Mouse (Mus musculus) brain, embryonic 14.5 days (tissue): Measurements from ENCODE around the gene Rad54l.

Experiments
- CTCF ChIP-seq: fragments of 200-500 bp; IDR thresholded peaks from 2 replicates; pipeline ENCODE4 v1.5.1; 2012; ENCODE audit warnings: inconsistent platforms, mild to moderate bottlenecking, moderate library complexity, borderline replicate concordance; ENCODE audit not compliant: insufficient read depth, insufficient read length; ENCODE audit errors: extremely low read depth
- POLR2A ChIP-seq: fragments of 200-500 bp; IDR thresholded peaks from 2 replicates; pipeline ENCODE4 v1.6.1; 2012; ENCODE audit warnings: mild to moderate bottlenecking, inconsistent platforms, borderline replicate concordance; ENCODE audit not compliant: poor library complexity, insufficient read depth, insufficient read length, severe bottlenecking; ENCODE audit errors: extremely low read depth

DNA sequence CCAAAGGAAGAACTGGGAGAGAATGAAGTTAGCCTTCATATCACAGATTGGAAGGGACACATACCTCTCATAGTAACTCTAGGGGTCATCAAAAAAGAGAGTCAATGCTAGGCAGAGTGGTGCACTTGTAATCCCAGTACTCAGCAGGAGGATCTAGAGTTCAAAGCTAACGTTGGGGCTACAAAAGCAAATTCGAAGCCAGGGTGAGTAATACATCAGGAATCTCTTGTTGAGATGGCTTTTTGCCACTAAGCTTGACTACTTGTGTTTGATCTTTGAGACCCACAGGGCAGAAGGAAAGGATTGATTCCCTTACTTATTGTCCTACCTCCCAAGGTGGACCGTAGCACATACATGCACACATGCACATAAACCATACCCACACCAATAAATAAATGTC is 74.3 kb downstream of the Rad54l start:
- no peak for TF ChIP-seq CTCF
- TF ChIP-seq POLR2A = no peak
